Mouse (Mus musculus) B cell, adult 62 days (primary cell): ENCODE data around the gene Atl2. TPM values are rescaled to one million over a fixed set of nuclear protein-coding genes. Genes with fewer than 3 reads are reported as not detected.

Experiments
- total RNA-seq: library from RNA; stranded (reverse); gene quantifications from 4 replicates; pipeline ENCODE4 v1.2.4, GENCODE M21; 2023

The Atl2 gene
- total RNA-seq, result 71.1 to 89.1 TPM (median 75.5 TPM) in 4 replicates

DNA sequence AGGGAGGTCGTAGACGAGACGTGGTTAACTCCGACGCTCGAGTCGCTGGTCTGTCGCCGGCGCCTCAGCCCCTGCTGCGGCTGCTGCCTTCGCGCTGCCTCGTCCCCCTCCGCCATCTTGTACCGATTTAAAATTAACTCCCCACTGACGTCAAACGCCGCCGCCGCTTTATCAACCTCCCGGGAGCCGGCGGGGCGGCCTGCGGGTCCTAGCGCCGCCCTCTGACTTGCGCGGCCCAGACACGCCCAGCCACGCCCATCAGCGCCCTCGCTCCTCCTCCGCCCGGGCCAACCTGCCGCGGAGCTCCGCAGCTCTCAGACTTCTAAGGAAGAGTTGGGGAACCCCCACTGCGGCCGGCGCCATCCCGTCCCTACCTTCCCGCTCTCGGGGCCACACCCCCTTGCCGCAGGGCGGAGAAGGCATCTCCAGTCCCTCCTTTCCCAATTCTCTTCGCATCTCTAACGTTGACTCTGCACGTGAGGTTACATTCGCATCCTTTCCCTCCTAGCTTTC lies at the start of gene Atl2:
Gene Atl2 (minus strand): TSS at position 213 of the 513 bp plus-strand sequence.

Other genes with a start within 250 kb of the Atl2 start
- not detected in 4 replicates for gene Cyp1b1, start 181.1 kb downstream of the Atl2 start, total RNA-seq
- gene Hnrnpll, start 166.2 kb upstream of the Atl2 start, total RNA-seq, result 0.18 to 0.72 TPM (median 0.50 TPM) in 4 replicates
- 0.98 to 2.7 TPM (median 1.4 TPM) in 4 replicates for gene Galm, start 231.3 kb upstream of the Atl2 start, total RNA-seq